Mouse (Mus musculus) forebrain, embryonic 15.5 days (tissue): ENCODE results near the gene Flot1. TPM values are rescaled to one million over a fixed set of nuclear protein-coding genes. Genes with fewer than 3 reads are reported as not detected.

ENCODE experiments used
- ATAC-seq: fragments of 200-750 bp; cut with Nextera tagmentation; replicated peaks from 2 replicates; pipeline ENCODE4 v1.8.0; 2017; ENCODE audit warnings: mild to moderate bottlenecking, moderate TSS enrichment, moderate library complexity
- H3K27ac ChIP-seq: fragments of 300-500 bp; sonication (generic); replicated peaks from 2 replicates; pipeline ENCODE4 v1.5.1; 2015; ENCODE audit warnings: mild to moderate bottlenecking, inconsistent platforms
- H3K27me3 ChIP-seq: fragments of 300-500 bp; sonication (generic); 2 replicates; pipeline ENCODE4 v1.6.1; 2015; ENCODE audit warnings: inconsistent platforms
- H3K36me3 ChIP-seq: fragments of 300-500 bp; sonication (generic); 2 replicates; pipeline ENCODE4 v1.6.1; 2015; ENCODE audit warnings: mild to moderate bottlenecking, inconsistent platforms
- H3K4me1 ChIP-seq: fragments of 300-500 bp; sonication (generic); 2 replicates; pipeline ENCODE4 v1.6.1; 2015; ENCODE audit warnings: inconsistent platforms
- H3K4me2 ChIP-seq: fragments of 300-500 bp; sonication (generic); replicated peaks from 2 replicates; pipeline ENCODE4 v1.6.1; 2015; ENCODE audit warnings: mild to moderate bottlenecking, inconsistent platforms
- H3K4me3 ChIP-seq: fragments of 300-500 bp; sonication (generic); 2 replicates; pipeline ENCODE4 v1.5.1; 2015; ENCODE audit warnings: mild to moderate bottlenecking, inconsistent platforms
- H3K9ac ChIP-seq: fragments of 300-500 bp; sonication (generic); replicated peaks from 2 replicates; pipeline ENCODE4 v1.6.1; 2015; ENCODE audit warnings: mild to moderate bottlenecking, inconsistent platforms
- H3K9me3 ChIP-seq: fragments of 300-500 bp; sonication (generic); 2 replicates; pipeline ENCODE4 v1.6.1; 2016; ENCODE audit warnings: inconsistent platforms
- WGBS: fragments of 180-500 bp; shearing (Covaris S2); methylation state at CpG from one replicate; pipeline ENCODE4 v1.1.7; 2015; ENCODE audit warnings: mixed read lengths; 5-methylcytosine and 5-hydroxymethylcytosine counted together
- polyA plus RNA-seq: library from polyadenylated mRNA; unstranded; fragments of >200 nt; fragmentation: Nextera tagmentation; extraction: Ambion mirVana; gene quantifications from 2 replicates; pipeline ENCODE4 v1.2.1, GENCODE M21; 2015

The Flot1 gene
- polyA plus RNA-seq, 1 experiment from 2014 or later: 75.1 TPM

- peak overlapping the region; percentile 89 for H3K9ac ChIP-seq
- no peaks in the 10 kb centered on the region for H3K36me3 ChIP-seq
- H3K4me1 ChIP-seq: peaks cover 59% of the 10 kb centered on the region
- H3K27ac ChIP-seq: peak overlapping the region; percentile 97
- 29% methylated on average over 10 of the region's 10 CpGs for WGBS
- H3K9me3 ChIP-seq: no peaks in the 10 kb centered on the region
- peak overlapping the region; percentile 64 for H3K4me3 ChIP-seq
- no peak for ATAC-seq
- H3K4me2 ChIP-seq: peak overlapping the region; percentile 76
- no peaks in the 10 kb centered on the region for H3K27me3 ChIP-seq
Measured at GRCm38 (mm10) chr17:35864832-35865353, 41.9 kb downstream of the Flot1 start.

- WGBS: under 1% methylated on average over 45 of the region's 48 CpGs
- Histone ChIP-seq H3K9ac (peak within 1 kb of the TSS; percentile 89), H3K4me2 (peak within 1 kb of the TSS; percentile 76), H3K4me1 (peaks cover 64% of the 10 kb centered on the region), H3K27ac (peak within 1 kb of the TSS; percentile 97), H3K27me3 (no peaks in the 10 kb centered on the region), H3K36me3 (no peaks in the 10 kb centered on the region), H3K9me3 (no peaks in the 10 kb centered on the region), H3K4me3 (peak within 1 kb of the TSS; percentile 64)
- ATAC-seq: peak; percentile 47
Measured at GRCm38 (mm10) chr17:35865481-35866280, 42.7 kb downstream of the Flot1 start, which contains the start of gene Ppp1r18. Ppp1r18 (plus strand) TSS chr17:35865593.

GRCm38 (mm10) chr17:35866281-35866831, 43.3 kb downstream of the Flot1 start:
- Histone ChIP-seq H3K4me3 (peak overlapping the region; percentile 64), H3K9ac (peak overlapping the region; percentile 89), H3K27me3 (no peaks in the 10 kb centered on the region), H3K4me2 (peak overlapping the region; percentile 76), H3K27ac (peak overlapping the region; percentile 97), H3K4me1 (peaks cover 65% of the 10 kb centered on the region), H3K9me3 (no peaks in the 10 kb centered on the region), H3K36me3 (peaks cover 3% of the 10 kb centered on the region)
- 0% methylated on average over 33 of the region's 38 CpGs for WGBS
- ATAC-seq: peak; percentile 39

- WGBS: 8% methylated on average over 26 of the region's 26 CpGs
- Histone ChIP-seq H3K27me3 (no peaks in the 10 kb centered on the region), H3K27ac (peak overlapping the region; percentile 97), H3K36me3 (peaks cover 5% of the 10 kb centered on the region), H3K9ac (peak overlapping the region; percentile 89), H3K9me3 (no peaks in the 10 kb centered on the region), H3K4me3 (peak overlapping the region; percentile 64), H3K4me1 (peaks cover 65% of the 10 kb centered on the region), H3K4me2 (peak overlapping the region; percentile 76)
- no peak for ATAC-seq
Measured at GRCm38 (mm10) chr17:35866911-35867890, 44.2 kb downstream of the Flot1 start.

DNA sequence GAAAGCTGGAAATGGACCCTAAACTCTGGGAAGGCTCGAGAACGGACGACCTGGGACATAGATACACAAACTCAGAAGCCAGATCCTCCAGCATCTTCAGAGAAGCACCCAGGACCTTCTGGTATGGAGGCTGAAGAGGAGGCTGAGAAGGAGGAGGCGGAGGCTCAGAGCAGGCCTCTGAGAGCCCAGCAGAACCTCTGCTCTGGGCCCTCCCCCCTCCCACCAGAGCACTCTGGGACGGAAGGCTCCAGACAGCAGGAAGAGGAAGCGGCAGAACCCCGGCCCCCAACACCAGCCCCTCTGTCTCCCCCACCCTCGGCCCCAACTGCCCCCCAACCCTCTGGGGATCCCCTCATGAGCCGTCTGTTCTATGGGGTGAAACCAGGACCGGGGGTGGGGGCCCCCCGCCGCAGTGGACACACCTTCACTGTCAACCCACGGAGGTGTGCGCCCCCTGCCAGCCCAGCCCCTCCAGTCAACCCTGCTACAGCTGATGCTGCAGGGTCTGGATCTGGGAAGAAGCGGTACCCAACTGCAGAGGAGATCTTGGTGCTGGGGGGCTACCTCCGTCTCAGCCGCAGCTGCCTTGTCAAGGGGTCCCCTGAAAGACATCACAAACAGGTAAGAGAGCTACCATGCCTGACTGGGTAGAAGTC, 45.3 kb downstream of the Flot1 start:
- Histone ChIP-seq H3K4me3 (peak overlapping the region; percentile 64), H3K27ac (peak overlapping the region; percentile 97), H3K36me3 (peaks cover 5% of the 10 kb centered on the region), H3K27me3 (no peaks in the 10 kb centered on the region), H3K4me1 (peaks cover 75% of the 10 kb centered on the region), H3K9ac (peak overlapping the region; percentile 89), H3K9me3 (no peaks in the 10 kb centered on the region), H3K4me2 (peak overlapping the region; percentile 76)
- 33% methylated on average over 17 of the region's 17 CpGs for WGBS
- ATAC-seq: no peak

GRCm38 (mm10) chr17:35868961-35869345, 45.9 kb downstream of the Flot1 start:
- Histone ChIP-seq H3K4me3 (peak overlapping the region; percentile 64), H3K4me2 (peak overlapping the region; percentile 76), H3K9me3 (no peaks in the 10 kb centered on the region), H3K4me1 (peaks cover 79% of the 10 kb centered on the region), H3K27ac (peak overlapping the region; percentile 97), H3K9ac (peak overlapping the region; percentile 89), H3K27me3 (no peaks in the 10 kb centered on the region), H3K36me3 (peaks cover 5% of the 10 kb centered on the region)
- no peak for ATAC-seq
- 3% methylated on average over 7 of the region's 7 CpGs for WGBS

- Histone ChIP-seq H3K9me3 (no peaks in the 10 kb centered on the region), H3K4me2 (peak overlapping the region; percentile 76), H3K27me3 (no peaks in the 10 kb centered on the region), H3K9ac (peak overlapping the region; percentile 89), H3K27ac (peak overlapping the region; percentile 97), H3K4me1 (peaks cover 76% of the 10 kb centered on the region), H3K36me3 (peaks cover 8% of the 10 kb centered on the region), H3K4me3 (peak overlapping the region; percentile 64)
- WGBS: 3% methylated on average over 7 of the region's 7 CpGs
- no peak for ATAC-seq
Measured at GRCm38 (mm10) chr17:35869346-35870067, 46.5 kb downstream of the Flot1 start.

DNA sequence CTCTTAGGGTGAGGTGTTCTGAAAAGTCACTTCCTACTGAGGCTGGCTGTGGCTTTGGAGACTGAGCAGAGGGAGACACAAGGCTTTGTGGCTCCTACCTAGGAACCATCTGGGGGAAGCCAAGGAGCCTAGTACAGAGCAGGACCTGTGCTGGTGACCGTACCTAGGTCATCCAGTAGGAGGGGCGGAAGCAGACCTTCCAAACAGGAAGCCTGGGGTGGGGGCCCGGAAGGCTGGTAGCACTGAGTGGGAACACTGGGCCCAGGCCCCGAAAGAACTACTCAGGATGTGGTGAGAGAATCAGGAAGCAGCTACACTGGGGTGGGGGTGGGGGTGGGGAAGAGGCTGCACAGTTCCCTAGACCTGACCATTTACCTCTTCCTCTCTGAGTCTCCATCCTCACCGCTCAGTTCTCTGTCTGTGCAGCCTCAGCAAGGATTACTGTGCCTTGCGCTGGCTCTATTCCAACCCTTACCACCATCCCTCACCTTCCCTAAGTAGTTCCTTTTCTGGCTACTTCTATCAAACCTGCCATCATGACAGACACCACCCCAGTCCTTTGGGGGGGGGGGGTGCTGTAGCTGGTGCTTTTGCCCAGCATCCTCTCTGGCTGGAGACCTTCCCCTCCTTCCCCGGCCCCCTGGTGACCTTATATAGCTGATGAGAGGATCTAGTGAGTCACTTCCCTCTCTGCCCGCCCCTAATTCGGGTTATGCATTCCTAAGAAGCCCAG, 47.3 kb downstream of the Flot1 start:
- H3K4me2 ChIP-seq: peak overlapping the region; percentile 76
- peak overlapping the region; percentile 47; the same call in 1 of the 2 replicates for H3K27ac ChIP-seq
- WGBS: 74% methylated on average over 9 of the region's 9 CpGs
- no peak for ATAC-seq
- peak overlapping the region; percentile 89 for H3K9ac ChIP-seq
- H3K27me3 ChIP-seq: no peaks in the 10 kb centered on the region
- no peaks in the 10 kb centered on the region for H3K9me3 ChIP-seq
- peaks cover 68% of the 10 kb centered on the region for H3K4me1 ChIP-seq
- H3K4me3 ChIP-seq: peak overlapping the region; percentile 64
- H3K36me3 ChIP-seq: peaks cover 15% of the 10 kb centered on the region

DNA sequence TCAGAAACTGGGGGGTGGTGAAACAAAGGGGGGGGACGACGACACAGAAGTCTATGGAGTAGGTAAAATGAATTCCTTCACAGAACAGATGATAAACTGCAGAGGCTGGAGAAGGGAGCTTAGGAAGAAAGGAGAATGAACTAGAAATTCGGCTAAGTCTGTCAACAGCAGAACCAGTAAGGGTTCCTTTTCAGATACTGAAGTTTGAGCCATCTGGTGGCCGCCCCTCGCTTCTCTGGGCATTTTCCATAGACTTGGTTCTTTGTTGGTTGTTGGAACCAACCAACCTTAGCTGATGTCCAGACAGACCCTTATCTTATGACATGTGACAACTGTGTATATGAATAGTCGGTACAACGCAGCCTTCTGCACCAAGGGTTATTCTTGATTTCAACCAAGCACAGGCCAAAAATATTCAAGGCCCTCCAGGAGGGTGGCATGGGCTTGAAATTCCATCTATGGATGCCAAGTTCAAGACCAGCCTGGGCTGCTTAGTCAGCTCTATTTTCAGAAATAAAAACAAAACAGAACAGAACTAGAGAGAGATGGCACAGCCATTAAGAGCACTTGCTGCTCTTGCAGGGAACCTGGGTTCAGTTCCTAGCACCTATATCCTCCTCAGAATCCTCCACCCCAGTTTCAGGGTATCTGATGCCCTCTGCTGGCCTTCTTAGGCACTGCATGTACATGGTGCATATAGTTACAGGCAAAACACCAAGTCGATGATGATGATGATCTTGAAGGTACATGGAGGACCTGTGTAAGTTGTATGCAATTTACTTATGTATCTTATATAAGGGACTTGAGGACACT, 48.1 kb downstream of the Flot1 start:
- H3K36me3 ChIP-seq: peaks cover 16% of the 10 kb centered on the region
- no peaks in the 10 kb centered on the region for H3K9me3 ChIP-seq
- peak overlapping the region; percentile 64; the same call in 1 of the 2 replicates for H3K4me3 ChIP-seq
- peak overlapping the region; percentile 89 for H3K9ac ChIP-seq
- peak overlapping the region; percentile 47; the same call in 1 of the 2 replicates for H3K27ac ChIP-seq
- peaks cover 68% of the 10 kb centered on the region for H3K4me1 ChIP-seq
- H3K4me2 ChIP-seq: peak overlapping the region; percentile 76
- 90% methylated on average over 8 of the region's 8 CpGs for WGBS
- H3K27me3 ChIP-seq: no peaks in the 10 kb centered on the region
- ATAC-seq: no peak
